Mouse (Mus musculus) thymus, adult 2 months (tissue): ENCODE results near the gene Dclk1.

Experiments
- CTCF ChIP-seq: fragments of 200-500 bp; IDR thresholded peaks from 2 replicates; pipeline ENCODE4 v1.5.1; 2012; ENCODE audit warnings: mild to moderate bottlenecking, control low read depth, low read length, moderate library complexity, borderline replicate concordance; ENCODE audit not compliant: control insufficient read depth, poor library complexity, insufficient read depth; ENCODE audit errors: extremely low read depth
- POLR2A ChIP-seq: fragments of 200-500 bp; IDR thresholded peaks from 2 replicates; pipeline ENCODE4 v1.6.1; 2012; ENCODE audit warnings: mild to moderate bottlenecking, low read length, control low read depth, moderate library complexity; ENCODE audit not compliant: control insufficient read depth, poor library complexity, insufficient read depth; ENCODE audit errors: extremely low read depth

DNA sequence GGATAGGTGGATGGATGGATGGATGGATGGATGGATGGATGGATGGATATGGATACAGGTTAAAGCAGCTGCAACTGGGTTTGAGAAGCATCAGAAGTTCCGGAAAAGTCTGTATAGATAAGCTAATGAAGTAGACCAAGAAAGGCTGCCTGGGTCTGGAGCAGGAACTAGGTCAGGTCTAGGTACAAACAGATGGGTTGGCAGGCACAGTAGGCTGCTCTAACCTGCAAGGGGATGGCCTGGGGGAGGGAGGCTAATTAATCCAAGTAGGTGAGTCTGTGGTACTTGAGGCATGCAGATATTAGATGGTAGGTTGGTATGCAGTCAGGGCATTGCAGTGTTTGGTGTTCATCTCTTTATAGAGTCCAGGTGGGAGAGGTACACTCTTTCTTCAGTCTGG, 299.6 kb downstream of the Dclk1 start:
- no peak for TF ChIP-seq CTCF
- TF ChIP-seq POLR2A = no peak
